Mouse (Mus musculus): ENCODE results near the gene Haus5. TPM values are rescaled to one million over a fixed set of nuclear protein-coding genes. Genes with fewer than 3 reads are reported as not detected.

Gene Haus5
- 10 to 100 TPM; 20.8 to 22.9 TPM for total RNA-seq (2021)
- long read RNA-seq, experiment 1, transcript Haus5-201 (19 exons, 2,187 nt) = major isoform, 18 of 37 reads
- long read RNA-seq, experiment 1, partial matches to known transcripts = 4 of 37 reads
- long read RNA-seq, experiment 1, other reads (novel, unspliced or antisense) = 15 of 37 reads
- long read RNA-seq, experiment 2, transcript Haus5-201 (19 exons, 2,187 nt) = major isoform, 21 of 44 reads
- long read RNA-seq, experiment 2, partial matches to known transcripts = 9 of 44 reads
- long read RNA-seq, experiment 2, other reads (novel, unspliced or antisense) = 14 of 44 reads

DNA sequence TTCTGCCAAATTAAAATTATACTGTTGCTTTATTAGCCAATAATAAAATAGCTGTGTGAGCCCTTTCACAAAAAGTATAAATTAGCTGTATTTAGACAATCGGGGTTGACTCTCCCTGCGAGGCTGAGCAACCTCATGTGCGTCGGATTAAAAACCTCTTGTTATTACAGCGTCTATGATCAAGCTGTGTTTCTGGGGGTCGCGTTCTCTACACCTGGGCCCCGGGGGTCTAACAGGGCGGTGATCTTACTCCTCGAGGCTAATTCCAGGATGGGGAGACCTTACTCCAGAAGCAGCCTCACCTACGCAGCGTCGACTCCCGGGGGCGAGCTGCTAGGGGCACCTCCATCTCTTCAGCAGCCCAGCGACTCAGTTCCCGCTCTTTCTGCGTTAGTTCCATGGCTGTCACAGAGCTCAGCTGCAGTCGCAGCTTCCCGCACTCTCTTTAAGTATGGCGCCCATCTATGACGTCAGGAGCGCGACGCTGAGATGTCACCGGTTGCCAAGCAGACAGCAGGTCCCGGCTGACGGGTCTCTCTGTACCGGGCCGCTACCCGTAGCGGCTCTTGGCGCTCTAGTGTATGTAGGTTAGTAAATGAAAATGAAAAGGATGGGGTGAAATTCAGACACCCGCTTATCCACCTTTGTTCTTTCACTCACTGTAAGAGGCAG, at the start of gene Haus5:
TSS of gene Haus5 (minus strand) at position 466 of the 672 bp plus-strand sequence.
- peak; percentile 76 to 83 for DNase-seq (ENCODE audit: low spot score in 2 of 2)

DNA sequence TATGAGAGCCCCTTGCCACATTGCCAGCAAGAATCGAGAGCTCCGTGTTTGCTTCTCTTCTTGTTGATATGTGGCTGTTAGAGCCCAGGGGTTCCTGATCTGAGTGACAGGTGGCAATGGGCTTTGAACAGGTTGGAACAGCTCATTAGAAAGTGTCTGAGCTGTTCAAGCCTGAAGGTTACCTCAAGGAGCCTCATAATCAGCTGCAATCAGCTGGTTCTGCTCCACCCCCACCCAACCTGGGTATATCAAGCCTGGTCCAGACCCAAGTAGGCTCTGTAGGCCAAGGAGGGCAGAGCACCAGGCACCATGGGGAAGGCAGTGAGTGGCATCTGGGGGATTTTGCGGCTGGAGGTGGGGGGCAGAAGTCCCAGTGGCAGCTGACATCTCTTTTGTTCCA, 47.1 kb upstream of the Haus5 start, which contains the start of gene Atp4a:
TSS of gene Atp4a (plus strand) at position 268 of the 400 bp plus-strand sequence.
- DNase-seq (ENCODE audit: low spot score in 2 of 2) = no peak

DNA sequence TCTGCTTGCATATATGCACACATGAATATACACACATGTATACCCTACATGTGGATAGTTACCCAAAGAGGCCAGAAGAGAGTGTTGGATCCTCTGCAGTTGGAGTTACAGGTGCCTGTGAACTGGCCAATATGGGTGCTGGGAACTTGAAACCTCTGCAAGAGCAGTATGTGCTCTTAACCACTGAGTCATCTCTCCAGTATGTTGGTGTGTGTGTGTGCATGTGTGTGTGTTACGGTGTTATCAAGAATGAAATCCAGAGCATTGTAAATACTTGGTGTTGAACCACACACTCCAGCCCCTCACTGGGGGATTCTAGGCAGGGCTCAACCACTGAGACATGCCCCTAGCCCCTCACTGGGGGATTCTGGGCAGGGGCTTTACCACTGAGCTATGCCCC, 42.6 kb upstream of the Haus5 start:
- no peak for DNase-seq (ENCODE audit: low spot score in 2 of 2)

DNA sequence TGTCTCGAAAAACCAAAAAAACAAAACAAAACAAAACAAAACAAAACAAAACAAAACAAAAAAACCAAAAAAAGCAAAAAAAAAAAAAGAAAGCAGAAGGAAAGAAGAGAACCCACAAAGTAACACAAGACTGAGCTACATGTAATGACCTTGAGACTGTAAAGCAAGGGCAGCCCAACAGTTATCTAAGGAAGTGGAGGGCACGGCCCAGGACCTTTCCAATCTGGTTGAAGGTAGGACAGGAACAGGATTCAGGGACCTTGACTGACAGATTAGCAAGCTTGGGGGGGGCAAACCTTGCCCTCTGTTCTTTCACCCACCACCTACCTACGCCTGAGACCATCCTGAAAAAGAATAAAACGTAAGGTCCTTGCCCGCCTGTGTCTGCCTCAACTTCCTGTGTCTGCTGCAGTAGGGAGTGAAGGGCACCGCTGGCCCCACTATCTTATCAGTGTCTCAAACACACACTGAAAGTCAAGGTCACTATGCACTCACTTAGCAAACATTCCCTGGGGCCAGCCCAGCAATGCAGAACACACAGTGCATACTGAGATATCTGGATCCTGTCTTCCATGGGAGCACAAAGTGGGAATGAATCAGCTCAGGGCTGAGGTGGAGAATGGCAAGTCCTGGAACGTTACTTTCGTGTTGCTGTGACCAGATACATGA, 41.6 kb upstream of the Haus5 start:
- DNase-seq (ENCODE audit: low spot score in 2 of 2) = no peak

DNA sequence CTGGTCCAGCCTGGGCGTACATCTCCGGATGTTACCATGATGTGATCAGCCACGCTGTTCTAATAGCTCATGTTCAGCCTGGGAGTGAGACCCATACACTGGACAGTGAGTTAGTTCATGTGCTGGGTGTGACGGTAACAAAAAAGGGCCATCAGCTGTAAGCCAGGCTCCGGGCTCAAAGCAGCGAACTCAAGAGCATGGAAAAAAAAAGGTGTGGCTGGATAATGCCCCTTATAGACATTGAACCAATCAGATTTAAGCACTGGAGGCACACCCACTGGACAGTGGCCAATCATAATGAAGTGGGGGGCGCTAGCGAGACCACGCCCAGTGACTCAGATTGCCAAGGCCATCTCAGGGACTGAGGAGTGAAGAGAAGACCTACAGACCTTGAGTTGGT, 33.8 kb upstream of the Haus5 start, which contains the start of gene 2200002J24Rik:
TSS of gene 2200002J24Rik (plus strand) at position 338 of the 400 bp plus-strand sequence.
- DNase-seq (ENCODE audit: low spot score in 2 of 2) = peak; percentile 40 to 62

DNA sequence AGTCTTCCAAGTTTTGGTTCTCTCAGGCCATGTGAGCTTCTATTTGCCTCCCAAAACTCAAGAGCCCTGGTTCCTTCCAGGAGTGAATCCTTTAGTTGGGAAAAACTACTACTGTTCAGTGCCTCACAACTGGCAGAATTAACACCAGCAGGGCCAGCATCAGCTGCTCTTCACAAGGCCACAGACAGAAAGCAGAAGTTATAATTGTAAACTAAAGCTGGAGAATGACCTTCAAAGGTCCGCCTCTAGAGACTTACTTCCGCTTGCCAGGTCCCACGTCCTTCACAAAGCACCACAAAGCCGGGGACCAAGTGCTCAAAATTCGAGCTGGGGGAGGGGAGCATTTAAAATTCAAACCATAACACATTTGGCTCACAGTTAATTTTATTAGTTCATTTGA, 33.3 kb upstream of the Haus5 start:
- DNase-seq (ENCODE audit: low spot score in 2 of 2) = no peak

DNA sequence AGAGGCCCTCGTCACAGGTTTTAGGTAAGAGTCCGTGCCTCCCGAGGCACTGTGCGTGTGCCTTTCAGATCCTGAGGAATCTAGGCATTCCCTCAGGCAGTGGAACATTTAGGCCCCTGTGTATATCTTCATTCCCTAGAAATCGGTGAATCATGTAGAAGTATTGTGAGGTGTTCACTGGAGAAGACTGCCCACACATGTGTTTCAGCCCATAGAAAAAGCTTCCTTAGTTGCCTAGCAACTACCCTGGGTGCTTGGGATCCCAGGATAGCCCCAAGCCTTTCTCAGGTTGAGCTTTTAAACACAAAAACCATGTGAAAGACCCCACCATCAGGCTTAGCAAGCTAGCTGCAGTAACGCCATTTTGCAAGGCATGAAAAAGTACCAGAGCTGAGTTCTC, 23.5 kb upstream of the Haus5 start:
- DNase-seq (ENCODE audit: low spot score in 2 of 2) = no peak

DNA sequence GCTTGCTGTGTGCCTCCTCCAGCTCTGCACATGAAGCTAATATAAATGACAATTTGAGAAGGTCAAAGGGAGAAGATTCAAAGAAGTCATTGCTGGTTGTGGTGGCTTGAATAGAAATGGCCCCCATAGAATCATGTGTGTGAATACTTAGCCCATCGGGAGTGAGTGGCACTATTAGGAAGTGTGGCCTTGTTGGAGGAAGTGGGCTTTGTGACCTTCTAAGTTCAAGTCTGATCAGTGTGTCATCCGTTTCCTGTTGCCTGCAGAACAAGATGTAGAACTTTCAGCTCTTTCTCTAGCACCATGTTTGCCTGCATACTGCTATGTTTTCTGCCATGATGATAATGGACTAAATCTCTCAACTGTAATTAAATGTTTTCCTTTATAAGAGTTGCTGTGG, 18.6 kb upstream of the Haus5 start:
- DNase-seq (ENCODE audit: low spot score in 2 of 2) = no peak

DNA sequence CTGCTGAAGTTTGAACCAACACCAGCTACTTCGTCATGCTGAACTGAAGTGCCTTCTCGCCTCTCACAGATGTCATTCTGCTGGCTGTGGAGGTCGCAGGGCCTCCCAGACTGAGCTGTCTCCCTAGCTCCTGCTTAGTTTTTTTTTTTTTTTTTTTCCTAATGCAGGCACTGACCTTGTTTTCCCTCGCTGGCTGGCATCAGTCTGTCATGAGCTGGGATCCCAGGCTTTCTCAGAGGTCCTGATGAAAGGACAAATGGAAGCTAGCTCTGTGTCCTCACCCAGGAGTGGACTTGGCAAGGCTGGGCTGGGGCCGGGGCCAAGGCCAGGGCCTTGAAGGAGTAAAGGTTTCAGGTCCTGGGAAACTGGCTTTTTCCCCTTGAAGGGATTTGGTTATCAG, 17.1 kb upstream of the Haus5 start:
- DNase-seq (ENCODE audit: low spot score in 2 of 2) = no peak

DNA sequence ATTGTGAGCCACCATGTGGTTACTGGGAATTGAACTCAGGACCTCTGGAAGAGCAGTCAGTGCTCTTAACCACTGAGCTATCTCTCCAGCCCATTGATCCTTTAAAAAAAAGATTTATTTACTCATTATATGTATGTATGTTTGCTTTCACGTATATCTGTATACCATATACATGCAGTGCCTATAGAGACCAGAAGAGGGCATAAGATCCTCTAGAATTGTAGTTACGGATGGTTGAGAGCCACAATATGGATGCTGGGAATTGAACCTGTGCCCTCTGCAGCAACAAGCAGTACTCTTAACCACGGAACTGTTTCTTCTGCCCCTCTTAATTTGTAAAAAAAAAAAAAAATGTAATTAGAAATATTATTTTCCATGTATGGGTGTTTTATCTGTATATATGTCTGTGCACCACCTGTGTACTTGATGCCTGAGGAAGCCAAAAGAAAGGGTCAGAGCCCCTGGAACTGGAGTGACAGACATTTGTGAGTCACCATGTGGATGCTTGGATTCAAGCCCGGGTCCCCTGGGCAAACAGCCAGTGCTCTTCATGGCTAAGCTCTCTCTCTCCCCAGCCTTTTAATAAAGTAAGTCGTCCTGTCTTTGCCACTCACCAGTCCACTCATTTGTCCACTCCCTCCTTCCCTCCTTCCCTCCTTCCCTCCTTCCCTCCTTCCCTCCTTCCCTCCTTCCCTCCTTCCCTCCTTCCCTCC, 13.6 kb upstream of the Haus5 start:
- DNase-seq (ENCODE audit: low spot score in 2 of 2) = peak; percentile 37 to 39

DNA sequence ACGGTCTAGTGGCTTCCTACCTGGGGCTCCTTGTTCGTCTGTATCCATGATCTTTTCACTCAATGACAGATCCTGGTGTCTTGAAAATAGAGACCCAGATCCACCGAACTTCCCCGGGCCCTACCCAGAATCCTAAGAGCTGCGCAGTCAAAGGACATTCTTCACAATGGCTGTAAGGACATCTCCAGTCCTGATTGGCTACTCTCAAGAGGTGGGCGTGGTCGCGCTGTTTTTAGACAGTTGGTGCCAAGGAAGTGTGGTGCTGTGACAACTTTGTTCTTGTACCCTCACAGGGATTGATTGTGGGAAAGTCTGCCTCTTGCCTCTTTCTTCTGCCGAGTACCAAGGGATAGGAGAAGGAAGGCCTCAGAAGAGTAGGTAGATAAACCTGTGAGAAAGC, 6.7 kb upstream of the Haus5 start, which contains the start of gene Pmis2:
TSS of gene Pmis2 (minus strand) at position 126 of the 400 bp plus-strand sequence.
- DNase-seq (ENCODE audit: low spot score in 2 of 2) = no peak

DNA sequence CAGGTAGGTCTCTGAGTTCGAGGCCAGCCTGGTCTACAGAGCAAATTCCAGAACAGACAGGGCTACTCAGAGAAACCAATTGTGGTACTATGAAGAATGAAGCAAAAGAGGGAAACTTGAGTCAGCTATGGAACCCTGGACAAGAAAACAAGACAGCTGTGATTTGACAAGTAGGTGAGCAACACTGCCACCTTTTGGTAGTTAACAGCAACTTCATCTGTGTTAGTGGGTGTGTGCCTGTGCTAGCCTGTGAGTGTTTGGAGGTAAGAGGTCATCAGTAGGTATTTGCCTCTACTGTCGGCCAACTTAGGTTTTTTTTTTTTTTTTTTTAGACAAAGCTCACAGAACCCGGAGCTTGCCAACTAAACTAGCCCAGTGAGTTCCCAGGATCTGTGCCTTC, 4.4 kb upstream of the Haus5 start:
- DNase-seq (ENCODE audit: low spot score in 2 of 2) = no peak

DNA sequence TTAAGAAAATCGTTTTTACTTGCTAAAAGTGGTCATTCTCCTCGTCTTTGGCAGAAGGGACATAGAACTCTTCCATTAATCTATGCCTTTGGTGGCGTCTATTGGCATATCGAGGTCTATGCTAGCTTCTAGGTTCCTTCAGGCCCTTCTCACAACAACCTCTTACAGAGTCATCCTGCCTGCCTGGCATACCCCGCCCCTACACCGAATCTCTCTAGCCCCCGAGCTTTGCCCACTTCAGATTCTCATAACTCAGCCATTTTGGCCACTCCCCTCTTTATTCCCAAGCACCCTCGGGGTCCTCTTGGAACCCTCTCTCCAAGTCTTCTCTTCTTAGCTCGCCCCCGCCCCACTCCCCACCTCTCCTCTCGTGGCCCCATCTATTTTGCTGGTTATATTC, 527 bp upstream of the Haus5 start:
- DNase-seq (ENCODE audit: low spot score in 2 of 2) = no peak

DNA sequence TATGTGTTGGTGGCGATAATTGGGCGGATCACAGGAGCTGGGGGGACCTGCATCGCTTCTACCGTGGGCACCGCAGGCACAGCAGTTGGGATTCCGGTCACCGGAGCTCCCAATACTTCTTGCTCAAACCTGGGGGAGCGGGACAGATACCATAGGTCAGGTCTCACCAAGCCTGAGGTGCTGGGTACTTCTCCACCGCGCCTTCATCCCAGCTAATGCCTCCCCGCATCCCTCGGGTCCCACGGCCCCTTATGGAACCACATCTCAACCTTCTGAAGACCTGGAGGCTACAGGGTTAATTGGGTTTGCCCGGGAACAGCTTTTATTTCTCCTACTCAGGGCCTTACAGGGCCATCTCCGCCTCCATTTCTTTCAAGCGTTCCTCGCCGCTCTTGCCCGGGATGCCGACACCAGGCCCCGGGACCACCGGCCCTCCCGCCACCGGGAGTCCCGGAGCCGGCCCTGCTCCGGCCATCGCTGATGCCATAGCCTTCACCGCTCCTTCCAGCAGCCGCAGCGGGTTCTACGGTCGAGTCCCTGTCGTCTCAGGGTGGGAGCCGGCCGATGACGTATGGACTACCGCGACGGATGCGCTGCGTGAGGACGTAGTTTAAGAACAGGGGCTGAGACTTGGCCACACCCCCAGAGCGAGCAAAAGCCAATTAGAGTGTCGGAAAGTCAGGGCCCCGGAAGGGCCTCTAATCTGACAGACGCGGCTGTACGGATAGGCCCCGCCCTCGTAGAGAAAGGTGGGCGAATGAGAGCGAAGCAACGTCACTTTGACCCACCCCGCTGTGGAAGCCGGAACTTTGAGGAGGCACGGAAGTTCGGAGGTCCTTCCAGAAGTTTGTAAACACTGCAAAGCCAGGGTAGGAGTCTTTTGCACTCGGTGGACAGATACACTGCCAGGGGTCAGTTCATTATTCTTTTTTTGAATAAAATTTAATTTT, 14.9 kb downstream of the Haus5 start, which contains the start of gene Rbm42:
TSS of gene Rbm42 (minus strand) at position 727 of the 950 bp plus-strand sequence.
- DNase-seq (ENCODE audit: low spot score in 2 of 2) = peak; percentile 85 to 95

DNA sequence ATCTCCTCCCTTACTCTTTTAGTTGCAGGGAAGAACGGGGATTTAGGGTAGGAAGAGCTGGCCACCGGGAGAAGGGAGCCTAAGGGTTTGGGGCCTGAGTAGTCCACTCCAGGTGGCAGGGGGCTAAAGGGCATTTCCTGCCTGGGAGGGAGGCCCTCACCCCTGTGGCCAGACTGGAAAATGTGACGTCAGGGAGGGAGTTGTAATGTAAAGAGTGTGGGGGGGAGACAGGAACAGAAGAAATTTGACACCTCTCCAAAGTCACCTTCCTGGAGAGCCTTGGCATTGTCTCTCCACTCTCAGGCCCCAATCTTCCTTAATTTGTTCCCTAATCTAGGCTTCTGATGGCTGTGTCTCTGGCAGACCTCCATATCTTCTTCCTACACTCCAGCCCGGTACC, 25.7 kb downstream of the Haus5 start:
- DNase-seq (ENCODE audit: low spot score in 2 of 2) = no peak

DNA sequence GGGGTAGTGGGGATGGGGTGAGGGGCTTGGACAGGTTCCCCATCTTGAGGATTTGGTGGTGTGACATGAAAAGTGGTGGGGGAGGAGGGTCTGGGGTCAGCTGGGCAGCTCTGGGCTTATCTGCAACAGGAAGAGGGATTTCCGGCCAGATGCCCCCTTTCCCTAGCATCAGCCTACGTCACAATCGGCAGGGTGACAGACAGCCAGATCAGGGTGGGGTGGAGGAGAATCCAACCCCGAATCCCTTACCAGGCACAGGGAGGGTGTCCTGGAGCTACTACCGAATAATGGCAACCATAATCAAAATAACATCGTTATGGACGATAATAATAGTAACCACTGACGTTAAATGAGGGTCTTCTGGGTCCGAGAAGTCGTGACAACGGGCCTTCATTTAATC, 28.4 kb downstream of the Haus5 start:
- DNase-seq (ENCODE audit: low spot score in 2 of 2) = no peak

DNA sequence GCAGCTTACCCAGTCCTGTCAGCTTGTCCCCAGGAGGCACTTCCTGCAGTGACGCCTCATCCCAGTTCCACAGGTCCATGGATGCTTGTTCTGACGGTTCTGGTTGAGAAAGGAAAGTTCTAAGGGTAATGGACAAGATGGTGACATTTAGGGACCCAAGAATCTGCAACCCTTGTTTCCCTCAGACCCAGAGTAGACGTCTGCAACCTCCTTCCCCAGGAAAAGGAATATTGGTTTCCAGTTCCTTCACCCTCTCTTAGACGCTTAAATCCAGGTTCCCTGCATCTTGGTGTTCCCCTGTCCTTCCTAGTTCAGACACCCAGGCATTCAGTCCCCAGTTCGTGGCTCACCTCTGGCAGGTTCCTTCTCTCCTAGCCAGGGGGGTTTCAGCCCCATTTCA, 29.0 kb downstream of the Haus5 start, which contains the start of gene Etv2:
TSS of gene Etv2 (minus strand) at position 101 of the 400 bp plus-strand sequence.
- no peak for DNase-seq (ENCODE audit: low spot score in 2 of 2)

DNA sequence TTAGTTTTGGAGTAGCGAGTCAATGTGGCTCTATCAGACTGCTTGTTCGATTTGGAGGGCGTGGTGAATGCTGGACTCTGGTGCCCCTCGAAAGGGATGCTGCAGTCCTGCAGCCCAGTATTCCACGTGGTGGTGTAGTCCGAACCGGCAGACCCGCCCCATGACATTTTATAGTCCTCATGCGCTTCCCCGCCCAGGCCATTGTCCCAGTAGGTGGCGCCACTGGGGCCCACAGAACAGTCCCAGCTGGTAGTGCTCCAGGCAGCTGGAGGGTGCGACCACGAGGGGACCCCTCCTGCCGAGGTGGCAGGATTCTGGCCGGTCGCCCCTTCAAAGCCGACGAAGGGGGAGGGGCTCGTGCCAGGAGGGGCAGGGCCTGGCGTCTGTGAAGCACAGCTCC, 30.2 kb downstream of the Haus5 start:
- DNase-seq (ENCODE audit: low spot score in 2 of 2) = peak; percentile 42 to 47

DNA sequence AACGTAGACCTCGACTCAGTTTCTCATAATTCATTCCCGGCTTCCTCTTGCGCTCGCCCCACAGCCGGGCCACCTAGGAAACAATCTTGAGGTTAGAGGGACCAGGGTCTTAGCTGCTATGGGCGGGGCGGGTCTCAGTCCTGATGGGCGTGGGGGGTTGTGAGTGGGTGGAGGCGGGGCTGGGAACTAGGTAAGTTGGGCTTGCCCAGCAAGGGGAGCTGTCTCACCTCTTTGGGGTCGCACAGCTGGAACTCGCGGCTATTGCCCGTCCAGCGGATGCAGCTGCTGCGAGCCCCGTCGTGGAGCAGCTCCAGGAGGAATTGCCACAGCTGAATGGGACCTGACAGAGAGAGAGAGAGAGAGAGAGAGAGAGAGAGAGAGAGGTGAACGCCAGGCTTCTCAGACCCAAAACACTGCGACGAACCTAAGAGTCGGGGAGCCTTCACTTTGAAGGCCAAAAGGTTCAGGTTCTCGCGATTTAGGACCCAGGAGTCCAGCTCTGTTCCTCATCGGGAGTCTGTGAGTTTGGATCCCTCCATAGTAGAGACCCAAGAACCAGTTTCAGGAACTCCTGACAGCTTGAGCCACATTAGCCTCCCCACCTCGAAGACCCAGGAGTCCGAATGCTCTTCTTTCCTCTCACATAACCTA, 30.9 kb downstream of the Haus5 start:
- DNase-seq (ENCODE audit: low spot score in 2 of 2) = no peak

DNA sequence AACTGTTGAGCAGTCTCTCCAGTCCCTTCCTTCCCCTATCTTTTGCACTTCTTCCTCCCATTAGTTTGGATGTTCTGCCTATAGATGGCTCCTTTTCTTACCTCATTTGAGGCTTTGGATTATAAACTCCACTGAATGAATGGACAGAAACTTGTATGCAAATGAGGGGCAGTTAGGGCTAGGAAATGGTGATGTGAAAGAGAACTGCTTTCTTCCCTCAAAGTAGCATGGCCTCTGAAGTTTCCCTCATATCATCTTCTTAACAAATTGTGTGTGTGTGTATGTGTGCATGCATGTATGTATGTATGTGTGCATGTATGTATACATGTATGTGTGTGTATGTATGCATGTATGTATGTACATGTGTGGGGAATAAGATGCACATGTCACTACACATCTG, 35.8 kb downstream of the Haus5 start:
- no peak for DNase-seq (ENCODE audit: low spot score in 2 of 2)
